Mouse (Mus musculus): Measurements from ENCODE around the gene Sema7a.

Sema7a gene

GRCm38 (mm10) chr9:57938225-57939055 is 1.5 kb upstream of the Sema7a start:
- DNase-seq (ENCODE audit: low read depth, low spot score): no peak

- no peak for DNase-seq (ENCODE audit: low read depth, low spot score)
Observed at GRCm38 (mm10) chr9:57940349-57940794, 460 bp downstream of the Sema7a start.

- peak; percentile 27 for DNase-seq (ENCODE audit: low read depth, low spot score)
Observed at GRCm38 (mm10) chr9:57940861-57941638, 1.1 kb downstream of the Sema7a start.

- no peak for DNase-seq (ENCODE audit: low read depth, low spot score)
Observed at GRCm38 (mm10) chr9:57942039-57942438, 2.1 kb downstream of the Sema7a start.

GRCm38 (mm10) chr9:57943067-57943466 is 3.2 kb downstream of the Sema7a start:
- no peak for DNase-seq (ENCODE audit: low read depth, low spot score)

- DNase-seq (ENCODE audit: low read depth, low spot score): peak; percentile 67
Observed at GRCm38 (mm10) chr9:57944572-57944971, 4.7 kb downstream of the Sema7a start.

- DNase-seq (ENCODE audit: low read depth, low spot score): no peak
Observed at GRCm38 (mm10) chr9:57945771-57946616, 6.1 kb downstream of the Sema7a start.

GRCm38 (mm10) chr9:57947381-57948030 is 7.6 kb downstream of the Sema7a start:
- DNase-seq (ENCODE audit: low read depth, low spot score): no peak

- no peak for DNase-seq (ENCODE audit: low read depth, low spot score)
Observed at GRCm38 (mm10) chr9:57948333-57948931, 8.5 kb downstream of the Sema7a start.

GRCm38 (mm10) chr9:57949102-57949704 is 9.3 kb downstream of the Sema7a start:
- no peak for DNase-seq (ENCODE audit: low read depth, low spot score)

GRCm38 (mm10) chr9:57949879-57950278 is 10.0 kb downstream of the Sema7a start:
- no peak for DNase-seq (ENCODE audit: low read depth, low spot score)

GRCm38 (mm10) chr9:57950519-57950918 is 10.6 kb downstream of the Sema7a start:
- no peak for DNase-seq (ENCODE audit: low read depth, low spot score)

- DNase-seq (ENCODE audit: low read depth, low spot score): no peak
Observed at GRCm38 (mm10) chr9:57951993-57952392, 12.1 kb downstream of the Sema7a start.

- no peak for DNase-seq (ENCODE audit: low read depth, low spot score)
Observed at GRCm38 (mm10) chr9:57954962-57955744, 15.2 kb downstream of the Sema7a start.

GRCm38 (mm10) chr9:57955764-57956163 is 15.9 kb downstream of the Sema7a start:
- no peak for DNase-seq (ENCODE audit: low read depth, low spot score)

- DNase-seq (ENCODE audit: low read depth, low spot score): no peak
Observed at GRCm38 (mm10) chr9:57956196-57956837, 16.4 kb downstream of the Sema7a start.

- DNase-seq (ENCODE audit: low read depth, low spot score): no peak
Observed at GRCm38 (mm10) chr9:57956838-57957236, 16.9 kb downstream of the Sema7a start.

- DNase-seq (ENCODE audit: low read depth, low spot score): no peak
Observed at GRCm38 (mm10) chr9:57958615-57959014, 18.7 kb downstream of the Sema7a start.

- no peak for DNase-seq (ENCODE audit: low read depth, low spot score)
Observed at GRCm38 (mm10) chr9:57959399-57959798, 19.5 kb downstream of the Sema7a start.
